Mouse (Mus musculus): ENCODE results near the gene Gm42417.

Gm42417 gene

GRCm38 (mm10) chr1:36564101-36564500, 24.9 kb upstream of the Gm42417 start:
- in situ Hi-C loops (cut with MboI, MseI): no loop called here

GRCm38 (mm10) chr1:36563632-36564031, 24.4 kb upstream of the Gm42417 start:
- in situ Hi-C loops (cut with MboI, MseI): no loop called here

GRCm38 (mm10) chr1:36563197-36563596, 24.0 kb upstream of the Gm42417 start:
- in situ Hi-C loops (cut with MboI, MseI): no loop called here

GRCm38 (mm10) chr1:36562388-36562787, 23.2 kb upstream of the Gm42417 start:
- in situ Hi-C loops (cut with MboI, MseI): no loop called here

GRCm38 (mm10) chr1:36560903-36561302, 21.7 kb upstream of the Gm42417 start:
- in situ Hi-C loops (cut with MboI, MseI): no loop called here

GRCm38 (mm10) chr1:36559888-36560287, 20.7 kb upstream of the Gm42417 start:
- in situ Hi-C loops (cut with MboI, MseI): no loop called here

GRCm38 (mm10) chr1:36559256-36559655, 20.0 kb upstream of the Gm42417 start:
- in situ Hi-C loops (cut with MboI, MseI): no loop called here

GRCm38 (mm10) chr1:36558031-36558993, 19.1 kb upstream of the Gm42417 start, which contains the start of gene Sema4c:
TSS of gene Sema4c (minus strand) at chr1:36558349.
- in situ Hi-C loops (cut with MboI, MseI): no loop called here

GRCm38 (mm10) chr1:36557457-36558011, 18.3 kb upstream of the Gm42417 start:
- in situ Hi-C loops (cut with MboI, MseI): no loop called here

GRCm38 (mm10) chr1:36556553-36557456, 17.6 kb upstream of the Gm42417 start:
- in situ Hi-C loops (cut with MboI, MseI): no loop called here

GRCm38 (mm10) chr1:36555798-36556395, 16.7 kb upstream of the Gm42417 start:
- in situ Hi-C loops (cut with MboI, MseI): no loop called here

GRCm38 (mm10) chr1:36554633-36555399, 15.6 kb upstream of the Gm42417 start:
- in situ Hi-C loops (cut with MboI, MseI): loop anchor here (5.0 kb wide), 2 partner anchors 77 to 127 kb away; partner anchors contain the start of gene Fam178b

- in situ Hi-C loops (cut with MboI, MseI): loop anchor here (5.0 kb wide), 2 partner anchors 80 to 130 kb away; partner anchors contain the start of gene Fam178b
These were observed 13.3 kb upstream of the Gm42417 start for GRCm38 (mm10) chr1:36552506-36552905.

- in situ Hi-C loops (cut with MboI, MseI): loop anchor here (5.0 kb wide), 2 partner anchors 80 to 130 kb away; partner anchors contain the start of gene Fam178b
These were observed 12.7 kb upstream of the Gm42417 start for GRCm38 (mm10) chr1:36551904-36552303.

- in situ Hi-C loops (cut with MboI, MseI): loop anchor here (5.0 kb wide), 2 partner anchors 82 to 132 kb away; partner anchors contain the start of gene Fam178b
These were observed 11.0 kb upstream of the Gm42417 start for GRCm38 (mm10) chr1:36550075-36550863.

- in situ Hi-C loops (cut with MboI, MseI): no loop called here
These were observed 10.3 kb upstream of the Gm42417 start for GRCm38 (mm10) chr1:36549491-36549890.

GRCm38 (mm10) chr1:36548771-36549170, 9.5 kb upstream of the Gm42417 start:
- in situ Hi-C loops (cut with MboI, MseI): no loop called here

GRCm38 (mm10) chr1:36547981-36548598, 8.9 kb upstream of the Gm42417 start:
- in situ Hi-C loops (cut with MboI, MseI): no loop called here

GRCm38 (mm10) chr1:36546888-36547471, 7.8 kb upstream of the Gm42417 start, which contains the start of gene Ankrd39:
TSS of gene Ankrd39 (minus strand) at chr1:36547445.
- in situ Hi-C loops (cut with MboI, MseI): no loop called here
